Mouse (Mus musculus): ENCODE results near the gene Zfp57.

DNA sequence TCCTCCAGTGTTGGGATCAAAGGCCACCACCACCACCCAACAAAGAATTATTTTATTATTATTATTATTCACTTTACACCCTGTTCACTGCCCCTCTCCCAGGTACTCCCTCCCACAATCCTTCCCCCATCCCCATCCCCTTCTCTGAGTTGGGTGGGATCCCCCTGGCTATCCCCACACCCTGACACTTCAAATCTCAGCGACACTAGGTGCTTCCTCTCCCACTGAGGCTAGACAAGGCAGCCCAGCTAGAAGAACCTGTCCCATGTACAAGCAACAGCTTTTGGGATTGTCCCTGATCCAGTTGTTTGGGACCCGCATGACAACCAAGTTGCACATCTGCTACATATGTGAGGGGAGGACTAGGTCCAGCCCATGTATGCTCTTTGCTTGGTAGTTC, 48.3 kb upstream of the Zfp57 start:
- TF ChIP-seq GATA1 (IDR thresholded peaks at IDR 0.05; ENCODE audit: low read length) = no peak
- TF ChIP-seq TAL1 (IDR thresholded peaks at IDR 0.05; ENCODE audit: low read length) = no peak

Measured in erythroblast, embryonic 14.5 days (primary cell).